Mouse (Mus musculus): ENCODE measurements around the gene Hist1h4n.

Hist1h4n gene

GRCm38 (mm10) chr13:21795584-21795983 is 36.4 kb downstream of the Hist1h4n start:
- no peak for DNase-seq (ENCODE audit: low read depth, low spot score)

GRCm38 (mm10) chr13:21790601-21791283 is 41.3 kb downstream of the Hist1h4n start:
- DNase-seq (ENCODE audit: low read depth, low spot score) = no peak

- DNase-seq (ENCODE audit: low read depth, low spot score) = no peak
Measured at GRCm38 (mm10) chr13:21789925-21790324, 42.1 kb downstream of the Hist1h4n start.

GRCm38 (mm10) chr13:21787760-21788593 is 44.0 kb downstream of the Hist1h4n start:
- peak; percentile 9 for DNase-seq (ENCODE audit: low read depth, low spot score)

GRCm38 (mm10) chr13:21786899-21787629 is 44.9 kb downstream of the Hist1h4n start, which contains the start of the genes Hist1h2an and Hist1h2bp:
Gene Hist1h2an, minus strand, starts transcription at chr13:21787218.
Gene Hist1h2bp, plus strand, starts transcription at chr13:21787461.
- peak; percentile 94 for DNase-seq (ENCODE audit: low read depth, low spot score)

GRCm38 (mm10) chr13:21786189-21786898 is 45.7 kb downstream of the Hist1h4n start:
- peak; percentile 39 for DNase-seq (ENCODE audit: low read depth, low spot score)

GRCm38 (mm10) chr13:21784311-21784710 is 47.7 kb downstream of the Hist1h4n start:
- DNase-seq (ENCODE audit: low read depth, low spot score) = no peak

GRCm38 (mm10) chr13:21783734-21784161 is 48.2 kb downstream of the Hist1h4n start:
- DNase-seq (ENCODE audit: low read depth, low spot score) = peak; percentile 69

- peak; percentile 89 for DNase-seq (ENCODE audit: low read depth, low spot score)
Measured at GRCm38 (mm10) chr13:21783255-21783617, 48.8 kb downstream of the Hist1h4n start, which contains the start of gene Hist1h3i. Gene Hist1h3i, minus strand, starts transcription at chr13:21783370.

- peak; percentile 54 for DNase-seq (ENCODE audit: low read depth, low spot score)
Measured at GRCm38 (mm10) chr13:21782361-21783254, 49.4 kb downstream of the Hist1h4n start.
